Mouse (Mus musculus): ENCODE data around the gene Pced1b. TPM values are rescaled to one million over a fixed set of nuclear protein-coding genes. Genes with fewer than 3 reads are reported as not detected.

The Pced1b gene
- polyA plus RNA-seq, 1 experiment from 2014 or later, result 3.2 TPM

DNA sequence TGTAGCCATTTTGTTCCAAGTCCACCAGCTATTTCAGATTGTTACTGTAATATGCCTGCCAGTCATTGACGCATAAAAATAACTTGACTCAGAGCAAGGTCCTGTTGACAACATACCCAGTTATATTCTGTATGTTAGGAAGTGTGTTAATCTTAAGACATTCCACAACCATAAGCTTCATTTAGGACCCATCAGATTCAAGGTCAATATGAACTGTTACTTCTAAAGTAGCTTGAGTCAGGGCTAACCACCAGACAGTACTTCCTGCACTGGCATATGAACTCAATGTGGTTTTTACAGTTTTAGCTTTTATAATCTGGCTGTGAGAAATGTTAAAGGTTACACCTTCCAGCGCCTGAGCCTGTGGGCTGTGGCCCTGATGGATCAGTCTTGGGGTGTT lies 173.4 kb downstream of the Pced1b start:
- no peak overlapping the region for H3K4me2 ChIP-seq (replicated peaks)
- 92% methylated on average over 2 of the region's 2 CpGs for WGBS
- H3K9me3 ChIP-seq, result no peaks in the 10 kb centered on the region
- H3K27me3 ChIP-seq, result no peaks in the 10 kb centered on the region
- no peaks in the 10 kb centered on the region for H3K4me1 ChIP-seq
- no peak overlapping the region for H3K9ac ChIP-seq (replicated peaks)
- H3K36me3 ChIP-seq, result no peaks in the 10 kb centered on the region
- no peak for ATAC-seq (ENCODE audit: low FRiP score, low read depth)
- H3K27ac ChIP-seq (replicated peaks), result no peak overlapping the region
- H3K4me3 ChIP-seq, result no peak overlapping the region

DNA sequence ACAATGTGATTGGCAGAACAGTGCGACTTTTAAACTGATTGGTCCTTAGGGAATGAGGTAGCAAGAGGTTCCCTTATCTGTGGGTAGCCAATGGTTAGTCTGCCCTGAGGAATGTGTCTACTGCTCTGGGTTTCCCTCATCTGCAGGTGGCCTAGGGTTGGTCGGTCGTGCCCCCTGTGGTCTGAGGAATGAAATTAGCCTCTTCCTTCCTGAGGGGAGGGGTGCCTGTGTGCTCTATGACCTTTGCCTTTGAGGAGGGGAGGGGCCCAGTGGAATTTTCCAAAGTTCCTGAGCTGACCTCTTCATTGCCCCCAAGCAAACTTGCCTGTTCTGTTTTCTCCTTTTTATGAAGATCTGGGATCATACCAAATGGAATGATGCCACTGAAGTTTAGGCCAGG lies 174.6 kb downstream of the Pced1b start:
- no peak overlapping the region for H3K27ac ChIP-seq (replicated peaks)
- H3K27me3 ChIP-seq, result no peaks in the 10 kb centered on the region
- H3K4me2 ChIP-seq (replicated peaks), result no peak overlapping the region
- H3K4me3 ChIP-seq, result no peak overlapping the region
- H3K36me3 ChIP-seq, result no peaks in the 10 kb centered on the region
- no peaks in the 10 kb centered on the region for H3K9me3 ChIP-seq
- WGBS, result 73% methylated on average over 3 of the region's 3 CpGs
- ATAC-seq (ENCODE audit: low FRiP score, low read depth), result no peak
- no peaks in the 10 kb centered on the region for H3K4me1 ChIP-seq
- H3K9ac ChIP-seq (replicated peaks), result no peak overlapping the region

DNA sequence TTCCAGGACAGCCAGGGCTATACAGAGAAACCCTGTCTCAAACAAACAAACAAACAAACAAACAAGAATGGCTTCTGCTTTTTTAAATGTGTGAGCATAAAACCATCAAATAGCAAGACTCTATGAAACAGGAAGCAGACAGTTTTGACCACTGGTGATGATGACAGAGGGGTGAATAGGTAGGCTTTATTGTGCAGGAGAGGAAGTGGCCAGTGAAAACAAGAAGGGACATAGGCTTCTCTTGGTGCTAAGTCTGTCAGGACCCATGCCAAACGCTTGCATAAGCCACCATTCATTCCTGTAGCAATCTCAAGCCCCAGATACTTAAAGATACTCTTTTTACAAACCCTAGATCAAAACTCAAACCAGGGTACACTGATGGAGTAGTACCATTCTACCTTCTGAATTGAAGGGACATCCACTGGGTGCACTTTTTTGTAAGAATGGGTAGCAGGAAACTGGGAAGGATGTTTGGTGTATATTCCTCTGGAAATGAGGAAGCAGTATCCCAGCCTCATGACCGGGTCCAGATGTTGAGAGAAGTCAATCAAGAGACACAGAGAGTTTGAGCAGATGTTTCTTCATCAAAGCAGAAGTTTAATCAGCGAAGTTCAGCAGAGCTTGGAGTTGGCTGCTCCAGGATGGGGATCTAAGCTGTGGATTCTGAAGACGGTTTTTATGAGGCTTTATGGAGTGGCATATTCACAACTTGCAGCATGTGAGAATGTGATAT lies 175.5 kb downstream of the Pced1b start:
- whole genome bisulfite sequencing, result 83% methylated on average over 4 of the region's 4 CpGs
- Histone ChIP-seq H3K9me3 (no peaks in the 10 kb centered on the region), H3K27me3 (no peaks in the 10 kb centered on the region), H3K27ac (replicated peaks) (no peak overlapping the region), H3K4me2 (replicated peaks) (no peak overlapping the region), H3K4me3 (no peak overlapping the region), H3K9ac (replicated peaks) (no peak overlapping the region), H3K4me1 (no peaks in the 10 kb centered on the region), H3K36me3 (no peaks in the 10 kb centered on the region)
- no peak for ATAC-seq (ENCODE audit: low FRiP score, low read depth)

- Histone ChIP-seq H3K4me2 (replicated peaks) (no peak overlapping the region), H3K4me3 (no peak overlapping the region), H3K27ac (replicated peaks) (no peak overlapping the region), H3K9me3 (no peaks in the 10 kb centered on the region), H3K27me3 (no peaks in the 10 kb centered on the region), H3K9ac (replicated peaks) (no peak overlapping the region), H3K36me3 (no peaks in the 10 kb centered on the region), H3K4me1 (no peaks in the 10 kb centered on the region)
- no peak for ATAC-seq (ENCODE audit: low FRiP score, low read depth)
- 72% methylated on average over 7 of the region's 7 CpGs for whole genome bisulfite sequencing
These were observed 177.5 kb downstream of the Pced1b start for GRCm38 (mm10) chr15:97424375-97424774.

GRCm38 (mm10) chr15:97424961-97425360 lies 178.1 kb downstream of the Pced1b start:
- WGBS, result 91% methylated on average over 3 of the region's 3 CpGs
- Histone ChIP-seq H3K36me3 (no peaks in the 10 kb centered on the region), H3K27me3 (no peaks in the 10 kb centered on the region), H3K4me3 (no peak overlapping the region), H3K27ac (replicated peaks) (no peak overlapping the region), H3K4me1 (no peaks in the 10 kb centered on the region), H3K4me2 (replicated peaks) (no peak overlapping the region), H3K9me3 (no peaks in the 10 kb centered on the region), H3K9ac (replicated peaks) (no peak overlapping the region)
- no peak for ATAC-seq (ENCODE audit: low FRiP score, low read depth)

DNA sequence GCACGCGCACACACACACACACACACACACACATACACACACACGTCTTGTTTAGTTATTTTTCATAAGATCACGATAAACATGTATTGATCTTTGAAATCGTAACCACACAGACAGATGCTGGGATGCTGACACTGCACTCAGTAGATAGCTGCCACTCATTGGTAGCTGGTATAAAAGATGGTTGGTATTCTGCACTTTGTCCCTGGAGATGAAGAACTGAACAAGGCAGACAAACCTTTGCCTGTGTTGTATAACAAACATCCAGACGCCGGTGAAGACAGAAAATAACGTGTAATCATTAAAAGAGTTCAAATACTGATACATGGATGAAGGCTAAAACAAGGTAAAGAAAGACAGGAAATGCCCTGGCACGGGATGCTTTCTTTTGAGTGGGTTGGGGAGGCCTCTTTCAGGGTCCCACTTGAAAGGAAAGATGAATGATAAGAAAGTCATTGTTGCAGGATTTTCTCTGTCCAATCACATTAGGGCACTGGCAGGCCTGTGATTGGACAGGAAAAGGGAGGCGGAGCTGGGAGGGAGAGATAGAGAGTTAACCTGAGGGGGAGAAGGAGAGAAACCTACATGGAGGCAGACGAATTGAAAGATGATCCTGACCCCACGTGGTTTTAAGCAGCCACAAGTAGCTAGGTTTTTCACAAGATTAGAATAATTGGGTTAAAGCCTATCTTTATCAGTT lies 182.4 kb downstream of the Pced1b start:
- no peaks in the 10 kb centered on the region for H3K36me3 ChIP-seq
- 88% methylated on average over 12 of the region's 12 CpGs for WGBS
- no peak overlapping the region for H3K9ac ChIP-seq (replicated peaks)
- H3K27ac ChIP-seq (replicated peaks), result no peak overlapping the region
- no peak overlapping the region for H3K4me3 ChIP-seq
- ATAC-seq (ENCODE audit: low FRiP score, low read depth), result no peak
- H3K27me3 ChIP-seq, result no peaks in the 10 kb centered on the region
- H3K4me2 ChIP-seq (replicated peaks), result no peak overlapping the region
- no peaks in the 10 kb centered on the region for H3K4me1 ChIP-seq
- no peaks in the 10 kb centered on the region for H3K9me3 ChIP-seq

DNA sequence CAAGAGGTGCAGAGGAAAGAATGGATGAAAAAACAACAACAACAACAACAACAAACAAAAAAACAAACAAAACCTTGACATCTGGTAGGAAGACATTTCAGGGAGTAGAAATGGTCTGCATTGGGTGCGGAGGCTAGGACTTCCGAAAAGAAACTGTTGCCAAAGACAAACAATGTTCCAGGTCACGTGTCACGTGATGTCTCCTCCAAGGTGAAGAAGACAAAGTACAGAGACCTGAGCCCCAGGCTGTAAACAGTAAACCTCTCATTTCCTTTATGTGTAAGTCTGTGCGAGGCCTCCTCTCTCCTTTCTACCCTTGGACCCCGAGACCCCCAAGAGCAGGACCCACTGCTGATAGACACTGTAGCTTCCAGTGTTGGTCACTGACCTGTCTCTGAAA lies 184.6 kb downstream of the Pced1b start:
- ATAC-seq (ENCODE audit: low FRiP score, low read depth), result no peak
- 93% methylated on average over 6 of the region's 6 CpGs for WGBS
- Histone ChIP-seq H3K36me3 (no peaks in the 10 kb centered on the region), H3K9ac (replicated peaks) (no peak overlapping the region), H3K4me2 (replicated peaks) (no peak overlapping the region), H3K27me3 (no peaks in the 10 kb centered on the region), H3K9me3 (no peaks in the 10 kb centered on the region), H3K27ac (replicated peaks) (no peak overlapping the region), H3K4me3 (no peak overlapping the region), H3K4me1 (no peaks in the 10 kb centered on the region)

DNA sequence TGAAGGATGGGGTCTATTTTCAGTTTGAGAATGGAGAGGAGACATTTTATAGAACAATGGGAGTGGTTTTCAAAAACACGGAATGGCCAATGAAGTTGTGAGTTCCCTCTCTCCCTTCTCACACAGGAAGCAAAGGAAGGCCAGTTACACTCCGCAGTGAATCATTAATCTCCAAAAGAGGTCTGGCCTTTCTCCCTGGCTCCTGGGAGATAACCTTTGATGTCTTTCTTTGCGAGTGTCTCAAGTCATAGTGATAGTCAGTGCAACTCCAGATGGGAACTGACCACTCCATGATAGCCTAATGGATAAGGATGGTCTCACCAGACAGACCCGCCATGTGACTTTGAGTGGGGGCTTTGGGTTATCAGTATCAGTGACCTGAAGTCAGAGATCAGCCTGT lies 185.3 kb downstream of the Pced1b start:
- no peaks in the 10 kb centered on the region for H3K36me3 ChIP-seq
- WGBS, result 79% methylated on average over 4 of the region's 4 CpGs
- H3K4me1 ChIP-seq, result no peaks in the 10 kb centered on the region
- no peaks in the 10 kb centered on the region for H3K9me3 ChIP-seq
- H3K27me3 ChIP-seq, result no peaks in the 10 kb centered on the region
- H3K4me3 ChIP-seq, result no peak overlapping the region
- H3K4me2 ChIP-seq (replicated peaks), result no peak overlapping the region
- H3K27ac ChIP-seq (replicated peaks), result no peak overlapping the region
- H3K9ac ChIP-seq (replicated peaks), result no peak overlapping the region
- no peak for ATAC-seq (ENCODE audit: low FRiP score, low read depth)

Other genes starting within 250 kb of the Pced1b start
- 14.2 and 17.3 TPM in 2 replicates for gene Slc38a4, start 191.2 kb upstream of the Pced1b start, polyA plus RNA-seq (2016; fragmentation: Nextera tagmentation; extraction: Ambion mirVana)
- 5.9 and 7.9 TPM in 2 replicates for gene Amigo2, start 180 bp downstream of the Pced1b start, polyA plus RNA-seq (2016; fragmentation: Nextera tagmentation; extraction: Ambion mirVana)

All from midbrain, embryonic 12.5 days (tissue).